Mouse (Mus musculus): ENCODE results near the gene Cdc6. TPM values are rescaled to one million over a fixed set of nuclear protein-coding genes. Genes with fewer than 3 reads are reported as not detected.

The Cdc6 gene
- polyA plus RNA-seq, 1 experiment = 0.11 TPM

DNA sequence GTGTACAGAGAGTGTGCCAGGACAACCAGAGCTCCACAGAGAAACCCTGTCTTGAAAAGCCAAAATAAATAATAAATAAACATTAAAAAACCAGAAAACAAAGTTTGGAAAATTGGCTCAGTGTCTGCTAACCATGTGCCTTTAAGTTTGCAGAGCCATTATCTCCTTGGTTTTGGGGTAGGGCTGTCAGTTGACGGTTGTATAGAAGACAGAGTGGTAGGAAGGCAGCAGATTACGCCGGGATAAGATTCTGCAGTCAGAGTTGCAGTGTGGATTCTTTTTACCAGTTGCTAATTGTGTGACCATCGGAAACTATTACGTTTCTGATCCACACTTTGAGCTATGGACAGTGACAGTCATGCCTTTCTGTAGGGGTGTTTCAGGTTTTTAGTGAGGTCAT lies 17.6 kb upstream of the Cdc6 start:
- WGBS = 93% methylated on average over 5 of the region's 5 CpGs
- peaks cover 9% of the 10 kb centered on the region for H3K36me3 ChIP-seq (ENCODE audit: control insufficient read depth, insufficient read depth, low read length)
- no peak overlapping the region for H3K27ac ChIP-seq (ENCODE audit: insufficient read depth, low read depth, low read length)
- no peak overlapping the region for H3K4me3 ChIP-seq (ENCODE audit: insufficient read depth, low read depth, low read length)
- TF ChIP-seq CTCF (conservative IDR thresholded peaks at IDR 0.05; ENCODE audit: insufficient read depth, insufficient read length, low read depth, low read length) (no peak), POLR2A (IDR thresholded peaks at IDR 0.05; ENCODE audit: low read depth, low read length) (no peak)
- H3K27me3 ChIP-seq (replicated peaks; ENCODE audit: control insufficient read depth, insufficient read depth, low read length) = no peaks in the 10 kb centered on the region
- no peak for DNase-seq
- no peaks in the 10 kb centered on the region for H3K4me1 ChIP-seq (ENCODE audit: control insufficient read depth, insufficient read depth, low read length)

- no peaks in the 10 kb centered on the region for H3K4me1 ChIP-seq (ENCODE audit: control insufficient read depth, insufficient read depth, low read length)
- TF ChIP-seq CTCF (conservative IDR thresholded peaks at IDR 0.05; ENCODE audit: insufficient read depth, insufficient read length, low read depth, low read length) = no peak
- TF ChIP-seq POLR2A (IDR thresholded peaks at IDR 0.05; ENCODE audit: low read depth, low read length) = no peak
- no peak overlapping the region for H3K4me3 ChIP-seq (ENCODE audit: insufficient read depth, low read depth, low read length)
- no peak overlapping the region for H3K27ac ChIP-seq (ENCODE audit: insufficient read depth, low read depth, low read length)
- no peak for DNase-seq
- 83% methylated on average over 5 of the region's 5 CpGs for WGBS
- no peaks in the 10 kb centered on the region for H3K27me3 ChIP-seq (replicated peaks; ENCODE audit: control insufficient read depth, insufficient read depth, low read length)
- H3K36me3 ChIP-seq (ENCODE audit: control insufficient read depth, insufficient read depth, low read length) = peaks cover 3% of the 10 kb centered on the region
Measured at GRCm38 (mm10) chr11:98892426-98892825, 15.2 kb upstream of the Cdc6 start.

- no peaks in the 10 kb centered on the region for H3K27me3 ChIP-seq (replicated peaks; ENCODE audit: control insufficient read depth, insufficient read depth, low read length)
- no peak overlapping the region for H3K27ac ChIP-seq (ENCODE audit: insufficient read depth, low read depth, low read length)
- DNase-seq = no peak
- no peaks in the 10 kb centered on the region for H3K4me1 ChIP-seq (ENCODE audit: control insufficient read depth, insufficient read depth, low read length)
- H3K4me3 ChIP-seq (ENCODE audit: insufficient read depth, low read depth, low read length) = no peak overlapping the region
- WGBS = 67% methylated on average over 12 of the region's 12 CpGs
- no peak for TF ChIP-seq CTCF (conservative IDR thresholded peaks at IDR 0.05; ENCODE audit: insufficient read depth, insufficient read length, low read depth, low read length)
- no peak for TF ChIP-seq POLR2A (IDR thresholded peaks at IDR 0.05; ENCODE audit: low read depth, low read length)
- peaks cover 4% of the 10 kb centered on the region for H3K36me3 ChIP-seq (ENCODE audit: control insufficient read depth, insufficient read depth, low read length)
Measured at GRCm38 (mm10) chr11:98900529-98901125, 7.0 kb upstream of the Cdc6 start.

GRCm38 (mm10) chr11:98902621-98903245 lies 4.9 kb upstream of the Cdc6 start:
- no peaks in the 10 kb centered on the region for H3K4me1 ChIP-seq (ENCODE audit: control insufficient read depth, insufficient read depth, low read length)
- no peak overlapping the region for H3K4me3 ChIP-seq (ENCODE audit: insufficient read depth, low read depth, low read length)
- H3K27me3 ChIP-seq (replicated peaks; ENCODE audit: control insufficient read depth, insufficient read depth, low read length) = no peaks in the 10 kb centered on the region
- WGBS = 61% methylated on average over 10 of the region's 10 CpGs
- TF ChIP-seq CTCF (conservative IDR thresholded peaks at IDR 0.05; ENCODE audit: insufficient read depth, insufficient read length, low read depth, low read length) (no peak), POLR2A (IDR thresholded peaks at IDR 0.05; ENCODE audit: low read depth, low read length) (no peak)
- H3K27ac ChIP-seq (ENCODE audit: insufficient read depth, low read depth, low read length) = no peak overlapping the region
- DNase-seq = no peak
- peaks cover 4% of the 10 kb centered on the region; the same call in 1 of the 2 replicates for H3K36me3 ChIP-seq (ENCODE audit: control insufficient read depth, insufficient read depth, low read length)

DNA sequence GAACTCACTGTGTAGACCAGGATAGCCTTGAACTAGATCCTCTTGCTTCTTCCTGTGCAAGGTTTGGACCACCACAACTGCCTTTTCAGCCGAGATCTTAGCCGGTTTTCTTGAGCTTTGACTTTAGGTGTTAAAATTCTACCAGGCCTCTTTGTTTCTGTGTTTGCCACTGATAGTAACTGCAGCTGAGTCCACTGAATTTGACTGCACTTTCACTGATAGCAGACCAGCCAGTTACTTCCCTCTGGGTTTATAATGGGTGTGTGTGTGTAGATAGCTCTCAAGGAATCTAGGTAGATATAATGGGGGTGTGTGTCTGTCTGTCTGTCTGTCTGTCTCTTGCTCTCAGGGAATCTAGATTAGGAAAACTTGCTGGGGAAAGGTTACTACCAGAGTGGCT lies 3.0 kb upstream of the Cdc6 start:
- TF ChIP-seq POLR2A (IDR thresholded peaks at IDR 0.05; ENCODE audit: low read depth, low read length) (no peak), CTCF (conservative IDR thresholded peaks at IDR 0.05; ENCODE audit: insufficient read depth, insufficient read length, low read depth, low read length) (no peak)
- DNase-seq = no peak
- no peak overlapping the region for H3K4me3 ChIP-seq (ENCODE audit: insufficient read depth, low read depth, low read length)
- H3K27me3 ChIP-seq (replicated peaks; ENCODE audit: control insufficient read depth, insufficient read depth, low read length) = no peaks in the 10 kb centered on the region
- WGBS = 54% methylated on average over 2 of the region's 2 CpGs
- no peaks in the 10 kb centered on the region for H3K4me1 ChIP-seq (ENCODE audit: control insufficient read depth, insufficient read depth, low read length)
- H3K27ac ChIP-seq (ENCODE audit: insufficient read depth, low read depth, low read length) = peak overlapping the region; percentile 33
- H3K36me3 ChIP-seq (ENCODE audit: control insufficient read depth, insufficient read depth, low read length) = peaks cover 4% of the 10 kb centered on the region; the same call in 1 of the 2 replicates

DNA sequence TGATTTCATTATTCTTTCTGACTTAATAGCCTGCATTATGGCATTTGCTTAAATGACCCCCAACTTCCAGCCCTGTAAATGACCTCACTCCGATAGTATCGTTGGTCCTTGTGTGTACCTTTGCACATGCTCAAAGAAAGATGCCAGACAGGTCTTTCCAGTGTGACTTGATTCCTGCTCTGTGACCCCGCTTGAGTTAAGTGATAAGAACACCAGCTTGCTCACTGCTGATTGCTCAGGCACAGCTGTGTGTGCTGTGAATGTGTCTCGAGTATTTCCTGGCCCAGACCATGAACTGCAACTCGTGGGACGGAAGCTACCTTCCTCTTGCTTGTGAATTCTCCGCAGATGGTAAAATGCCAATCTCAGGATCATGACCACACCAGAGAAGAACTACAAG lies 2.6 kb upstream of the Cdc6 start:
- Histone ChIP-seq H3K27me3 (replicated peaks; ENCODE audit: control insufficient read depth, insufficient read depth, low read length) (no peaks in the 10 kb centered on the region), H3K27ac (ENCODE audit: insufficient read depth, low read depth, low read length) (peak overlapping the region; percentile 49; the same call in 1 of the 2 replicates), H3K36me3 (ENCODE audit: control insufficient read depth, insufficient read depth, low read length) (0 out of 2 replicates have a peak, but pooled peaks cover 2% of the 10 kb centered on the region), H3K4me3 (ENCODE audit: insufficient read depth, low read depth, low read length) (no peak overlapping the region), H3K4me1 (ENCODE audit: control insufficient read depth, insufficient read depth, low read length) (no peaks in the 10 kb centered on the region)
- peak; percentile 47 for DNase-seq
- 53% methylated on average over 7 of the region's 7 CpGs for WGBS
- TF ChIP-seq POLR2A (IDR thresholded peaks at IDR 0.05; ENCODE audit: low read depth, low read length) (no peak), CTCF (conservative IDR thresholded peaks at IDR 0.05; ENCODE audit: insufficient read depth, insufficient read length, low read depth, low read length) (no peak)

GRCm38 (mm10) chr11:98905583-98905982 lies 2.0 kb upstream of the Cdc6 start:
- Histone ChIP-seq H3K36me3 (ENCODE audit: control insufficient read depth, insufficient read depth, low read length) (0 out of 2 replicates have a peak, but pooled peaks cover 2% of the 10 kb centered on the region), H3K27ac (ENCODE audit: insufficient read depth, low read depth, low read length) (peak overlapping the region; percentile 49), H3K4me3 (ENCODE audit: insufficient read depth, low read depth, low read length) (no peak overlapping the region), H3K4me1 (ENCODE audit: control insufficient read depth, insufficient read depth, low read length) (no peaks in the 10 kb centered on the region), H3K27me3 (replicated peaks; ENCODE audit: control insufficient read depth, insufficient read depth, low read length) (no peaks in the 10 kb centered on the region)
- no peak for TF ChIP-seq POLR2A (IDR thresholded peaks at IDR 0.05; ENCODE audit: low read depth, low read length)
- no peak for TF ChIP-seq CTCF (conservative IDR thresholded peaks at IDR 0.05; ENCODE audit: insufficient read depth, insufficient read length, low read depth, low read length)
- WGBS = 36% methylated on average over 4 of the region's 4 CpGs
- no peak for DNase-seq
